Mouse (Mus musculus): ENCODE data around the gene Filip1l. TPM values are rescaled to one million over a fixed set of nuclear protein-coding genes. Genes with fewer than 3 reads are reported as not detected.

Filip1l gene
- polyA plus RNA-seq, 1 experiment from 2014 or later = 9.4 TPM

DNA sequence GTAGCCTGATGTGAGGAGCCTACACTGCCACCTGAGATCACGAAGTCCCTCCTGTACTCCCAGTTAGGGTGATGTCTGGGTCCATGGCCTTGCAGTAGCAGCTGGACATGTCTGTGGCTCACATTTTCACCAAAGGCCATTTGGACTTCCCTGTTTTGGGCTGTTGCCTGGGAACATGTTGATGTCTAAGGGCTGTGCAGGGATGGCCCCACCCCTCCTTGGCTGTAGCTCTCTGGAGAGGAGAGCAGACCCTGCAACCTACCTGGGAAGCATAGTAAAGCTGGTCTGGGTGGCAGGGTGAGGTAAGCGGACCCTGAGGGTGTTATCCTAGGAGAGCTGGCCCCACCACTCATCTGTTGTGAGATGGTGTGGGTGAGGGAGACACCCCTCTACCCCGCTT is 7.9 kb downstream of the Filip1l start:
- no peak for DNase-seq (ENCODE audit: low spot score)
- no peaks in the 10 kb centered on the region for H3K27me3 ChIP-seq (replicated peaks; ENCODE audit: control insufficient read depth, insufficient read depth, low read length)
- no peaks in the 10 kb centered on the region for H3K4me1 ChIP-seq (replicated peaks; ENCODE audit: control insufficient read depth, insufficient read depth, low read length)
- no peak overlapping the region for H3K4me2 ChIP-seq
- H3K27ac ChIP-seq (ENCODE audit: low read depth, low read length) = no peak overlapping the region
- ATAC-seq (replicated peaks; ENCODE audit: low FRiP score) = no peak
- H3K9ac ChIP-seq (ENCODE audit: low read depth, low read length) = no peak overlapping the region
- no peaks in the 10 kb centered on the region for H3K36me3 ChIP-seq (ENCODE audit: control insufficient read depth, insufficient read depth, low read length)
- H3K4me3 ChIP-seq (ENCODE audit: low read depth, low read length) = no peak overlapping the region
- WGBS = 83% methylated on average over 3 of the region's 3 CpGs
- H3K9me3 ChIP-seq (ENCODE audit: control insufficient read depth, low read length) = no peaks in the 10 kb centered on the region

GRCm38 (mm10) chr16:57362679-57363401 is 9.9 kb downstream of the Filip1l start:
- Histone ChIP-seq H3K9ac (ENCODE audit: low read depth, low read length) (no peak overlapping the region), H3K4me3 (ENCODE audit: low read depth, low read length) (no peak overlapping the region), H3K4me1 (replicated peaks; ENCODE audit: control insufficient read depth, insufficient read depth, low read length) (no peaks in the 10 kb centered on the region), H3K4me2 (peak overlapping the region; percentile 26; the same call in 1 of the 2 replicates), H3K27ac (ENCODE audit: low read depth, low read length) (no peak overlapping the region), H3K27me3 (replicated peaks; ENCODE audit: control insufficient read depth, insufficient read depth, low read length) (no peaks in the 10 kb centered on the region), H3K9me3 (ENCODE audit: control insufficient read depth, low read length) (no peaks in the 10 kb centered on the region), H3K36me3 (ENCODE audit: control insufficient read depth, insufficient read depth, low read length) (no peaks in the 10 kb centered on the region)
- whole genome bisulfite sequencing = 36% methylated on average over 18 of the region's 18 CpGs
- peak; percentile 39; the same call in 1 of the 2 replicates for ATAC-seq (replicated peaks; ENCODE audit: low FRiP score)
- no peak for DNase-seq (ENCODE audit: low spot score)

- ATAC-seq (replicated peaks; ENCODE audit: low FRiP score) (no peak), DNase-seq (ENCODE audit: low spot score) (no peak)
- no peak overlapping the region for H3K9ac ChIP-seq (ENCODE audit: low read depth, low read length)
Observed at GRCm38 (mm10) chr16:57364498-57364897, 11.6 kb downstream of the Filip1l start.

DNA sequence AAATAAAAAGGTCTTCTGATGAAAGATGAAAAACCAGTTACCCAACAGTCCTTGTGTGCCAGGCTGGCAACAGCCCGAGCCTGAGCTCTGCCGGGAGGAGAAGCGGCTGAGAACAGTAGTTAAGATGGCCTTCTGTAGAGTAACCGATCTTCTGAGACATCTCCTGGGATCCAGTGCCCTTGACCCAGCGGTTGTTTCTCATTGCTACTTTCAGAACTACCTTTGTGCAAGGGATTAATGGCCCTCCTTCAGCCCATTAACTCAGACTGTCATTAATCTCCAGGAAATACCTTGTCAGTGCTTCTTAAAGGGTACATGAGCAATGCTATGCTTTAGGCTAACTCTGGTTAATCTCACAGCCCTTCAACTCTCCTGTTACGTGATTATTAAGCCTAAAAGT is 13.2 kb downstream of the Filip1l start:
- H3K4me1 ChIP-seq (replicated peaks; ENCODE audit: control insufficient read depth, insufficient read depth, low read length) = no peaks in the 10 kb centered on the region
- H3K9ac ChIP-seq (ENCODE audit: low read depth, low read length) = no peak overlapping the region
- no peak overlapping the region for H3K27ac ChIP-seq (ENCODE audit: low read depth, low read length)
- H3K36me3 ChIP-seq (ENCODE audit: control insufficient read depth, insufficient read depth, low read length) = no peaks in the 10 kb centered on the region
- no peaks in the 10 kb centered on the region for H3K27me3 ChIP-seq (replicated peaks; ENCODE audit: control insufficient read depth, insufficient read depth, low read length)
- no peaks in the 10 kb centered on the region for H3K9me3 ChIP-seq (ENCODE audit: control insufficient read depth, low read length)
- no peak overlapping the region for H3K4me2 ChIP-seq
- no peak overlapping the region for H3K4me3 ChIP-seq (ENCODE audit: low read depth, low read length)
- no peak for ATAC-seq (replicated peaks; ENCODE audit: low FRiP score)
- 59% methylated on average over 6 of the region's 6 CpGs for WGBS
- no peak for DNase-seq (ENCODE audit: low spot score)

More at GRCm38 (mm10) chr16:57364498-57364897, 11.6 kb downstream of the Filip1l start:
- Histone ChIP-seq H3K27me3 (replicated peaks; ENCODE audit: control insufficient read depth, insufficient read depth, low read length) (no peaks in the 10 kb centered on the region), H3K9me3 (ENCODE audit: control insufficient read depth, low read length) (no peaks in the 10 kb centered on the region), H3K36me3 (ENCODE audit: control insufficient read depth, insufficient read depth, low read length) (no peaks in the 10 kb centered on the region), H3K4me3 (ENCODE audit: low read depth, low read length) (no peak overlapping the region), H3K4me2 (no peak overlapping the region), H3K27ac (ENCODE audit: low read depth, low read length) (no peak overlapping the region), H3K4me1 (replicated peaks; ENCODE audit: control insufficient read depth, insufficient read depth, low read length) (no peaks in the 10 kb centered on the region)
- 48% methylated on average over 7 of the region's 7 CpGs for whole genome bisulfite sequencing

GRCm38 (mm10) chr16:57366941-57367694 is 14.2 kb downstream of the Filip1l start:
- Histone ChIP-seq H3K9me3 (ENCODE audit: control insufficient read depth, low read length) (no peaks in the 10 kb centered on the region), H3K4me3 (ENCODE audit: low read depth, low read length) (no peak overlapping the region), H3K36me3 (ENCODE audit: control insufficient read depth, insufficient read depth, low read length) (no peaks in the 10 kb centered on the region), H3K27ac (ENCODE audit: low read depth, low read length) (no peak overlapping the region), H3K4me2 (no peak overlapping the region), H3K4me1 (replicated peaks; ENCODE audit: control insufficient read depth, insufficient read depth, low read length) (no peaks in the 10 kb centered on the region), H3K9ac (ENCODE audit: low read depth, low read length) (no peak overlapping the region), H3K27me3 (replicated peaks; ENCODE audit: control insufficient read depth, insufficient read depth, low read length) (no peaks in the 10 kb centered on the region)
- WGBS = 64% methylated on average over 18 of the region's 18 CpGs
- no peak for ATAC-seq (replicated peaks; ENCODE audit: low FRiP score)
- DNase-seq (ENCODE audit: low spot score) = no peak

DNA sequence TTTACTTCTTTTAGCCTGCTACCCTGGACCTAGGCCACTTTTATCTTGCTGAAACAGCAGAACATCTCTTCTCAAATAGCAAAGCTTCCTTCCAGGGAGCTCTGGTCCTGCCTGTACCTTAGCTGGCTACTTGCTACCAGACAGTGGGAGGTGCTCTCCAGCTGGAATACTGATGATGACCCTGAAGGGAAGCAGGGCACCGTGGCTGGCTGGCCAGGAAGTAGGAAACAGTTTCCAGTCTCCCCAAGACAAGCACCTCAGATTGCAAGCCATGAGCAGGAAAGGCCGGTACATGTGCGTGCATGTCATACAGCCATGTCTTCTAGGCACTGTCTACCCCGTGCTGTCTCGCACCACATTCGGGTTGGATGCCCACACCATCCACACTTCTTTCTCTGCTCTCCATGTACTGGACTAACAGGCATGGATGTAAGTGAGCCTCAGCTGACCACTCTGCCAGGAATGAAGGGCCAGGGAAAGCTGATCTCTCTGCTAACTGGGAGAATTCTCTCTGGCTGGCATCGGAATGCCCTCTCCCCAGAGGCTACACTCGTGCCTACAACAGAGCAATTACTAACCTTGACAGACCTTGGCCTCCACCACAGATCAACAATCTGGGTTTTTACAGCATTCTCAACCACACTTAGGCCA is 17.1 kb downstream of the Filip1l start:
- H3K9me3 ChIP-seq (ENCODE audit: control insufficient read depth, low read length) = no peaks in the 10 kb centered on the region
- H3K4me3 ChIP-seq (ENCODE audit: low read depth, low read length) = no peak overlapping the region
- no peaks in the 10 kb centered on the region for H3K36me3 ChIP-seq (ENCODE audit: control insufficient read depth, insufficient read depth, low read length)
- H3K4me2 ChIP-seq = no peak overlapping the region
- ATAC-seq (replicated peaks; ENCODE audit: low FRiP score) (no peak), DNase-seq (ENCODE audit: low spot score) (no peak)
- H3K27me3 ChIP-seq (replicated peaks; ENCODE audit: control insufficient read depth, insufficient read depth, low read length) = no peaks in the 10 kb centered on the region
- H3K9ac ChIP-seq (ENCODE audit: low read depth, low read length) = no peak overlapping the region
- no peak overlapping the region for H3K27ac ChIP-seq (ENCODE audit: low read depth, low read length)
- H3K4me1 ChIP-seq (replicated peaks; ENCODE audit: control insufficient read depth, insufficient read depth, low read length) = no peaks in the 10 kb centered on the region
- WGBS = 75% methylated on average over 8 of the region's 8 CpGs

DNA sequence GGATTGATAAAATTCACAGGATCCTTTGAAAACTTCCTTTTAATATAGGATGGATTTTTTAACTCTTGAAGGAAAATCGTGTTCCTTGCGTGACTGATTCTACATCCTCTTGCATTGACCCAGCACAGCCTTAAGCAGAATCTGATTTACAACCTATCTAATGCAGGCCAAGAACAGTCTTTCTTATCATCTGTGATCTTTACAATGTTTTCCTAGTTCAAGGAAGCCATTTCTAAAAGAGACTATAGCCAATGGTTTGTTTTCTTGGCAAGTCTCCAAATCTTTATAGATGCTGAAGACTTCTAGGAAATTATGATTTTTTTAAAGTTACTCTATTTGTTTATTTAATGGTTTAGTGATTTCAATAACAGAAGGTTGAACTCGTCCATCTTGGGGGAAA is 19.3 kb downstream of the Filip1l start:
- Histone ChIP-seq H3K4me2 (no peak overlapping the region), H3K9me3 (ENCODE audit: control insufficient read depth, low read length) (no peaks in the 10 kb centered on the region), H3K27me3 (replicated peaks; ENCODE audit: control insufficient read depth, insufficient read depth, low read length) (no peaks in the 10 kb centered on the region), H3K9ac (ENCODE audit: low read depth, low read length) (no peak overlapping the region), H3K4me3 (ENCODE audit: low read depth, low read length) (no peak overlapping the region), H3K36me3 (ENCODE audit: control insufficient read depth, insufficient read depth, low read length) (no peaks in the 10 kb centered on the region), H3K4me1 (replicated peaks; ENCODE audit: control insufficient read depth, insufficient read depth, low read length) (no peaks in the 10 kb centered on the region), H3K27ac (ENCODE audit: low read depth, low read length) (no peak overlapping the region)
- no peak for ATAC-seq (replicated peaks; ENCODE audit: low FRiP score)
- WGBS = 83% methylated on average over 3 of the region's 3 CpGs
- no peak for DNase-seq (ENCODE audit: low spot score)

DNA sequence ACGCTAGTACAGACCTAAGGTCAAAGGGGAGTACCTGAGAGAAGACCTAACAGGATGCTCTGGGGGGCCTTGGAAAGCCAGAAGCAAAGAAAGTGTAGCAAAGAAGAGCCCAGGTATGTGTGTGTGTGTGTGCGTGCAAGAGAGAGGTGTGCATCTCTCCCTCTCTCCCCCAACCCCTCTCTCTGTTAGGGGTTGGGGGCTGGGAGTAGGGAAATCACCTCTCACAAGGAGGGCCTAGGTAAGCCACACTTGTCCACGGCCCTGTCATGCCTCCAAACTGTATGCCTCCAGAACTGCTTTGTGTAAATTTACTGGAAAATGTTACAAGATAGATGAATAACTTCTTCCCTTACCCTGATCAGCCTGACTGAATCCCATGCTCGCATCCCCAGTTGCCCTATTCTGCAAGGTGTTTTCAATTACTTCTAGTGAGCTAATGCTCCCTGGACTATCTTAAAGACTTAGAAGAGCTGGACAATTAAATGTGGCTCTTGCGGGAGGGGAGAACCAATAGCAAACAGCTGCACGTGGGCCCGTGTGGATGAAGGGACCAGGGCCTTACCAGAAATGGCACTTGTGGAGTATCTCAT is 22.4 kb downstream of the Filip1l start:
- Histone ChIP-seq H3K9me3 (ENCODE audit: control insufficient read depth, low read length) (no peaks in the 10 kb centered on the region), H3K4me3 (ENCODE audit: low read depth, low read length) (no peak overlapping the region), H3K9ac (ENCODE audit: low read depth, low read length) (no peak overlapping the region), H3K4me1 (replicated peaks; ENCODE audit: control insufficient read depth, insufficient read depth, low read length) (no peaks in the 10 kb centered on the region), H3K27ac (ENCODE audit: low read depth, low read length) (no peak overlapping the region), H3K36me3 (ENCODE audit: control insufficient read depth, insufficient read depth, low read length) (no peaks in the 10 kb centered on the region), H3K4me2 (no peak overlapping the region), H3K27me3 (replicated peaks; ENCODE audit: control insufficient read depth, insufficient read depth, low read length) (no peaks in the 10 kb centered on the region)
- ATAC-seq (replicated peaks; ENCODE audit: low FRiP score) = no peak
- DNase-seq (ENCODE audit: low spot score) = no peak
- 80% methylated on average over 7 of the region's 7 CpGs for WGBS
